19 mouse cellular contexts compared by ENCODE assay signal in genomic region chr3:135411056-135411455, GRCm38 (mm10). TPM values are rescaled to one million over a fixed set of nuclear protein-coding genes. Genes with fewer than 3 reads are reported as not detected.
DNase-seq lines count a peak whose midpoint lies in the region; ATAC-seq lines count a peak whose summit lies in the region.
"Had no signal": no experiment of that assay in that cellular context is flagged by ENCODE, and none has a peak within 500 bp of the region (broad histone marks: within the 10 kb centered on the region; RNA-seq: fewer than 3 reads in every experiment).

No protein-coding gene starts in this region.

- WGBS in heart, embryonic 11.5 days (ENCODE audit: insufficient replicate concordance) = 69% methylated on average over 12 of the region's 12 CpGs
- WGBS in midbrain, embryonic 11.5 days = 93% methylated on average over 12 of the region's 12 CpGs
- whole genome bisulfite sequencing in midbrain, embryonic 15.5 days = 92% methylated on average over 12 of the region's 12 CpGs

- no peak overlapping the region for H3K4me2 ChIP-seq in heart, embryonic 11.5 days
- no peak overlapping the region for H3K4me2 ChIP-seq in midbrain, embryonic 11.5 days
- H3K4me2 ChIP-seq in midbrain, embryonic 15.5 days = no peak overlapping the region
- H3K4me2 ChIP-seq: forebrain, embryonic 13.5 days had no signal

- DNase-seq in heart, adult 9 months (ENCODE audit: low spot score in 2 of 2) = no peak
- DNase-seq in midbrain, embryonic 11.5 days (ENCODE audit: low spot score, missing footprints) = peak; percentile 75
- peak; percentile 36 for DNase-seq in R1 (ENCODE audit: low read depth, low spot score)
- no peak for DNase-seq in embryo, embryonic 10 days (ENCODE audit: low spot score)
- DNase-seq: adrenal gland, adult 2 months; adrenal gland, postnatal 25 days; cerebellum, adult 18-20 months; cerebellum, adult 9-11 months; cerebellum, postnatal 36 days; forebrain, postnatal 0 days; gastrocnemius, postnatal 14 days; kidney, adult 8-10 months had no signal

- ATAC-seq in heart, embryonic 11.5 days (replicated peaks; ENCODE audit: insufficient number of reproducible peaks, low FRiP score, low TSS enrichment) = peak; percentile 46; the same call in 1 of the 2 replicates
- ATAC-seq in midbrain, embryonic 11.5 days (ENCODE audit: low FRiP score) = no peak
- ATAC-seq in midbrain, embryonic 15.5 days (replicated peaks) = no peak
- ATAC-seq: forebrain, embryonic 13.5 days; forebrain, postnatal 0 days; hindbrain, embryonic 16.5 days; inflammation-experienced regulatory T-cells, adult 6 months; intestine, postnatal 0 days had no signal

- 0 out of 2 replicates have a peak, but pooled peaks cover 2% of the 10 kb centered on the region for H3K9me3 ChIP-seq in heart, embryonic 11.5 days (replicated peaks; ENCODE audit: control insufficient read depth, low read length)
- H3K9me3 ChIP-seq in midbrain, embryonic 11.5 days (ENCODE audit: control insufficient read depth, low read length) = no peaks in the 10 kb centered on the region; the same call in 1 of the 2 replicates
- no peaks in the 10 kb centered on the region for H3K9me3 ChIP-seq in midbrain, embryonic 15.5 days
- H3K9me3 ChIP-seq: embryonic facial prominence, embryonic 10.5 days; forebrain, embryonic 13.5 days had no signal

- H3K4me1 ChIP-seq in heart, embryonic 11.5 days (ENCODE audit: control insufficient read depth, insufficient read depth, low read length) = peaks cover 25% of the 10 kb centered on the region
- peaks cover 6% of the 10 kb centered on the region; the same call in 1 of the 2 replicates for H3K4me1 ChIP-seq in midbrain, embryonic 11.5 days (ENCODE audit: control insufficient read depth, insufficient read depth, low read length)
- H3K4me1 ChIP-seq in midbrain, embryonic 15.5 days = 0 out of 2 replicates have a peak, but pooled peaks cover 5% of the 10 kb centered on the region

- H3K9ac ChIP-seq in heart, embryonic 11.5 days (ENCODE audit: low read depth, low read length) = no peak overlapping the region
- no peak overlapping the region for H3K9ac ChIP-seq in midbrain, embryonic 11.5 days (ENCODE audit: low read length)
- no peak overlapping the region for H3K9ac ChIP-seq in midbrain, embryonic 15.5 days
- H3K9ac ChIP-seq: forebrain, embryonic 13.5 days; forebrain, postnatal 0 days had no signal

- no peak overlapping the region for H3K27ac ChIP-seq in heart, embryonic 11.5 days (ENCODE audit: low read depth, low read length)
- no peak overlapping the region for H3K27ac ChIP-seq in midbrain, embryonic 11.5 days (ENCODE audit: low read depth, low read length)
- no peak overlapping the region for H3K27ac ChIP-seq in midbrain, embryonic 15.5 days
- H3K27ac ChIP-seq: embryonic facial prominence, embryonic 10.5 days; forebrain, embryonic 13.5 days had no signal

- no peak overlapping the region for H3K4me3 ChIP-seq in heart, embryonic 11.5 days (ENCODE audit: low read depth, low read length)
- no peak overlapping the region for H3K4me3 ChIP-seq in midbrain, embryonic 11.5 days (ENCODE audit: low read depth, low read length)
- no peak overlapping the region for H3K4me3 ChIP-seq in midbrain, embryonic 15.5 days
- H3K4me3 ChIP-seq: embryonic facial prominence, embryonic 10.5 days; forebrain, embryonic 13.5 days had no signal

- peaks cover 10% of the 10 kb centered on the region for H3K36me3 ChIP-seq in heart, embryonic 11.5 days (ENCODE audit: control insufficient read depth, insufficient read depth, low read length)
- H3K36me3 ChIP-seq in midbrain, embryonic 11.5 days (ENCODE audit: control insufficient read depth, insufficient read depth, low read length) = peaks cover 4% of the 10 kb centered on the region
- peaks cover 6% of the 10 kb centered on the region; the same call in 1 of the 2 replicates for H3K36me3 ChIP-seq in midbrain, embryonic 15.5 days (replicated peaks)

- no peaks in the 10 kb centered on the region for H3K27me3 ChIP-seq in heart, embryonic 11.5 days (ENCODE audit: control insufficient read depth, insufficient read depth, low read length)
- no peaks in the 10 kb centered on the region for H3K27me3 ChIP-seq in midbrain, embryonic 11.5 days (ENCODE audit: control insufficient read depth, insufficient read depth, low read length)
- no peaks in the 10 kb centered on the region for H3K27me3 ChIP-seq in midbrain, embryonic 15.5 days (replicated peaks)
- H3K27me3 ChIP-seq: forebrain, embryonic 13.5 days had no signal

RNA-seq across cellular contexts. Expression of gene Cisd2, which starts 12.7 kb away (rescaled TPM):
- 54.9 and 59.2 TPM in 2 replicates for polyA plus RNA-seq in heart, embryonic 11.5 days (2014; fragmentation: Nextera tagmentation; extraction: Ambion mirVana)
- 85.5 and 90.0 TPM in 2 replicates for polyA plus RNA-seq in midbrain, embryonic 11.5 days (2014; fragmentation: Nextera tagmentation; extraction: Ambion mirVana)
- polyA plus RNA-seq in midbrain, embryonic 15.5 days (2015; fragmentation: Nextera tagmentation; extraction: Ambion mirVana) = 67.2 and 72.0 TPM in 2 replicates

RNA-seq across cellular contexts. Expression of gene Ube2d3, which starts 26.9 kb away (rescaled TPM):
- 497 and 511 TPM in 2 replicates for polyA plus RNA-seq in heart, embryonic 11.5 days (2014; fragmentation: Nextera tagmentation; extraction: Ambion mirVana)
- 693 and 733 TPM in 2 replicates for polyA plus RNA-seq in midbrain, embryonic 11.5 days (2014; fragmentation: Nextera tagmentation; extraction: Ambion mirVana)
- 329 and 339 TPM in 2 replicates for polyA plus RNA-seq in midbrain, embryonic 15.5 days (2015; fragmentation: Nextera tagmentation; extraction: Ambion mirVana)

Comparison
In these comparisons a context has a peak if more than half of its experiments do, and no peak if none do; other contexts are left out.
1. DNase-seq: peak in midbrain, embryonic 11.5 days (single experiment) and R1 (single experiment); none in heart, adult 9 months (0 of 2) and embryo, embryonic 10 days (single experiment).